Mouse (Mus musculus) embryonic facial prominence, embryonic 13.5 days (tissue): ENCODE results near the gene Trex2. TPM values are rescaled to one million over a fixed set of nuclear protein-coding genes. Genes with fewer than 3 reads are reported as not detected.
A peak's percentile ranks its signal among the peaks of the same experiment; 100 is the strongest.
"Not testable (repeated sequence)": the region's sequence is repeated elsewhere in the genome, so short reads cannot be mapped to it uniquely, and the experiment has no call there.

ENCODE experiments used
- ATAC-seq: fragments of 200-750 bp; cut with Nextera tagmentation; 2 replicates; pipeline ENCODE4 v1.8.0; 2017; ENCODE audit warnings: low read depth; ENCODE audit not compliant: insufficient number of reproducible peaks, insufficient read depth, low FRiP score, low TSS enrichment
- H3K27ac ChIP-seq: fragments of 300-500 bp; sonication (generic); 2 replicates; pipeline ENCODE4 v1.5.1; 2015; ENCODE audit warnings: moderate library complexity, mild to moderate bottlenecking, inconsistent platforms
- H3K27me3 ChIP-seq: fragments of 300-500 bp; sonication (generic); 2 replicates; pipeline ENCODE4 v1.6.1; 2015; ENCODE audit warnings: mild to moderate bottlenecking, inconsistent platforms
- H3K36me3 ChIP-seq: fragments of 300-500 bp; sonication (generic); 2 replicates; pipeline ENCODE4 v1.6.1; 2015; ENCODE audit warnings: mild to moderate bottlenecking, inconsistent platforms
- H3K4me1 ChIP-seq: fragments of 300-500 bp; sonication (generic); 2 replicates; pipeline ENCODE4 v1.6.1; 2015; ENCODE audit warnings: inconsistent platforms
- H3K4me2 ChIP-seq: fragments of 300-500 bp; sonication (generic); 2 replicates; pipeline ENCODE4 v1.6.1; 2015; ENCODE audit warnings: moderate library complexity, mild to moderate bottlenecking, inconsistent platforms
- H3K4me3 ChIP-seq: fragments of 300-500 bp; sonication (generic); 2 replicates; pipeline ENCODE4 v1.5.1; 2015; ENCODE audit warnings: mild to moderate bottlenecking, inconsistent platforms
- H3K9ac ChIP-seq: fragments of 300-500 bp; sonication (generic); 2 replicates; pipeline ENCODE4 v1.6.1; 2015; ENCODE audit warnings: mild to moderate bottlenecking, inconsistent platforms
- H3K9me3 ChIP-seq: fragments of 300-500 bp; sonication (generic); 2 replicates; pipeline ENCODE4 v1.6.1; 2016; ENCODE audit warnings: inconsistent platforms
- WGBS: fragments of 180-500 bp; shearing (Covaris S2); methylation state at CpG from one replicate; pipeline ENCODE4 v1.1.7; 2015; ENCODE audit warnings: mixed read lengths; 5-methylcytosine and 5-hydroxymethylcytosine counted together
- polyA plus RNA-seq: library from polyadenylated mRNA; unstranded; fragments of >200 nt; fragmentation: Nextera tagmentation; extraction: Ambion mirVana; gene quantifications from 2 replicates; pipeline ENCODE4 v1.2.1, GENCODE M21; 2015

Gene Trex2
- polyA plus RNA-seq, 1 experiment from 2014 or later, result 0.55 TPM

DNA sequence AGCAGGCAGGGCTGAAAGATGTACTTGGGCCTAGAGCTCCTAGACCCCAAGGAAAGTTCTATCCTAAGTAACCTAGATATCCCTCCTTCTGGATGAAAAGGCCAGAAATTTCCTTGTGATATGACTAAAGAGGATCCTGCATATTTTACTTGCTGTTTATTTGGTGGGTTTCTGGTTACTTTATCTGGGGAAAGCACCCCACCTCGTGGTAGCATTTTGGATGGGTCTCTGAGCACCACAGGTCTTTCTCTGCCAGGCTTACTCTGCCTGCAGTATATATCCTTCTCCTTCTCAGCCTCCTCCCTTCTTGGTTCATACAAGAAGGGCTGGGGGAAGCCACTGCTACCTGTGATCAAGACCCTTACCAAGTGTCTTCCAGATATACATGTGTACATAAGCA, 22.4 kb downstream of the Trex2 start:
- no peak overlapping the region for H3K9ac ChIP-seq
- no peak overlapping the region for H3K4me3 ChIP-seq
- H3K4me2 ChIP-seq, result no peak overlapping the region
- no peaks in the 10 kb centered on the region for H3K9me3 ChIP-seq
- no peak overlapping the region for H3K27ac ChIP-seq
- peaks cover 20% of the 10 kb centered on the region for H3K27me3 ChIP-seq
- WGBS, result 24% methylated on average over 1 of the region's 1 CpGs
- H3K4me1 ChIP-seq, result no peaks in the 10 kb centered on the region
- no peak for ATAC-seq
- H3K36me3 ChIP-seq, result no peaks in the 10 kb centered on the region

DNA sequence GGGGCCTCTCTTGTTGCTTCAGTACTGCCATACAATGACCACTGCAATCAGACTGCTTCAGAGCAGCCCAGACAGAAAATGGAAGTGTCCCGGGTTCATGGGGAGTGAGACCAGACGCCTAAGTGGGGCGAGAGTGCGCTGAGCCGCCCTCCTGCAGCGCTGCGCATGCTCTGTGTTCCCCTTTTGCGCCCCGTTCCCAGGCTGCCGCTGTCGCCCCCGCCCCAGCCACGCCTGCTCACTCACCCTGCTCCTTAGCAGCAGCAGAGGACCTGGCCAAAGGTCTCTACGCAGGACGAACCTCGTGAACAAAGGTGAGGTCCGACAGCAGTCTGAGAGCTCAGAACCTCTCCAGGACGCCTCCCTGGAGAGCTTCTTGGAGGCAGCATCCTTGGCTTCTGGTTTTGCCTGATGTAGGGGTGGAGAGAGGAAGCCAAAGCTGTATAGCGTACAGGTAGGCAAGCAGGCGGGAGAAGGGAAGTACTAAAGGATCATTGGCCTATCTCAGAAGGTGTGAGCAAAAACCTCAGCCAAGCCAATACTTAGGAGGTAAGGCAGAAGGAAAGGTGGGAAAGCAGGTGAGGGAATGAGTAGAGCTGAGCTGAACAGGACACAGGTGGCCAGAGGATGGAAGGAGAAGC, 24.1 kb downstream of the Trex2 start, which contains the start of gene Zfp92:
Zfp92 (plus strand) TSS at position 217 of the 638 bp plus-strand sequence.
- Histone ChIP-seq H3K4me1 (no peaks in the 10 kb centered on the region), H3K4me2 (peak within 1 kb of the TSS; percentile 62), H3K27me3 (peaks cover 22% of the 10 kb centered on the region), H3K27ac (no peak within 1 kb of the TSS), H3K36me3 (no peaks in the 10 kb centered on the region), H3K9ac (peak within 1 kb of the TSS; percentile 52; the same call in 1 of the 2 replicates), H3K4me3 (peak within 1 kb of the TSS; percentile 37), H3K9me3 (no peaks in the 10 kb centered on the region)
- WGBS, result 31% methylated on average over 20 of the region's 20 CpGs
- ATAC-seq, result no peak

DNA sequence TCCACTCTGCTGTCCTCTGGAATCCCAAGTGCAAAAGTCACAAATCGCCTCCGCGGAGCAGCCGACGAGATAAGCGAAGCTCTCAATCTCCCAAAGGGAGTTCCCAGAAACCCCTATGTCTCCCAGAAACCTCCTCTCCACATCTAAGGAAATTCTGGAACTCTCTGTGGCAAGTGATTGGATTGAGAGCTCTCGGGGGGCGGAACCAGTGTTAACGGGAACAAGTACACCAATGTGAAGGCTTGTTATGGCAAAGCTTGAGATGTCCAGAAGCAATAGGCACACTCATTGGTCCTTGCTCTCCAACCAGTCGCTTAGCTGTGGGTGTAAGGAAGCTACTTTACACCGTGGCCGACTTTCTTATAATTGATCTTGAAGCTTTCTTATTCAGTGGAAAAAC, 33.5 kb downstream of the Trex2 start:
- 91% methylated on average over 12 of the region's 12 CpGs for WGBS
- H3K36me3 ChIP-seq, result no peaks in the 10 kb centered on the region
- H3K27ac ChIP-seq, result no peak overlapping the region
- H3K9ac ChIP-seq, result no peak overlapping the region
- no peak overlapping the region for H3K4me3 ChIP-seq
- H3K4me2 ChIP-seq, result no peak overlapping the region
- ATAC-seq, result no peak
- peaks cover 7% of the 10 kb centered on the region for H3K27me3 ChIP-seq
- no peaks in the 10 kb centered on the region for H3K9me3 ChIP-seq
- H3K4me1 ChIP-seq, result no peaks in the 10 kb centered on the region

DNA sequence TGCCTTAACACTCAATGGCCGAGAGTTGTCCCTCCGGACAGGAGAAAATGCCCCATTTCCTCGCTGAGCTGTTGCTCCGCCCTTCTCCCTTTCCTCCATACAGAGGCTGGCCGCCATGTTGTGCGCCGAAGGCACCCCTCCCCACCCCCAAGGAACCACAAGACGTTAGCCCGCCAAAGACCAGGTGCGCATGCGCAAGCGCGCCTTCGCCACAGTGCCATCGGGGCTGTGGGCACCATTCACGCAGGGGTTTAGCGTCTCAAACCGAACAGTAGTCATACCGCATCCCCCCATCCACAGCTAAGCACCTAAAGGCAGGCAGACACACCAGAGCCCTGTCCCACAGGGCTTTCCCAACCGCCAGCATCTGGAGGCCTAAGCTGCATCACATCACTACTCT, 34.2 kb downstream of the Trex2 start:
- no peak for ATAC-seq
- Histone ChIP-seq H3K4me2 (no peak overlapping the region), H3K4me1 (no peaks in the 10 kb centered on the region), H3K27me3 (peaks cover 9% of the 10 kb centered on the region), H3K27ac (no peak overlapping the region), H3K9ac (no peak overlapping the region), H3K9me3 (no peaks in the 10 kb centered on the region), H3K4me3 (no peak overlapping the region), H3K36me3 (no peaks in the 10 kb centered on the region)
- 90% methylated on average over 20 of the region's 20 CpGs for WGBS

DNA sequence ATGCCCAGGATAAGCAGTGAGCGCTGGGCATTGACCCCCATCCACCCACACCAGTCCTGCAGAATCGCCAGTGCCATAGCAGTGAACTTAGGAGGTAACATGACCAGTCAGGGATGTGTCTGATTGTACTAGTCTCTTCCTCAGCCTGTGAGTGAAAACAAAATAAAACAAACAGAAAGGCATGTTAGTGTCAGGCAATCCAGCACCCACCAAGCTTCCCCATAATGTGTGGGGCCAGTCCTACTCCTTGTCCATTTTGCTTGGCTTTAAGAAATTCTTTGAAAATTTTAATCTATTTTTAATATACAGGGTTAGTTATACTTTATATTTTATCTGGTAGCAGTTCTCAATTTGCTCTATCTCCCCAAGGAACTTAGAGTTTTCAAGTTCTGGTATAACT, 36.5 kb downstream of the Trex2 start, which contains the start of gene Gm18336:
Gm18336 (minus strand) TSS at position 101 of the 400 bp plus-strand sequence.
- 63% methylated on average over 2 of the region's 2 CpGs for WGBS
- not testable (repeated sequence) for H3K36me3 ChIP-seq, ATAC-seq, H3K9ac ChIP-seq, H3K9me3 ChIP-seq, H3K27ac ChIP-seq, H3K4me2 ChIP-seq, H3K4me3 ChIP-seq, H3K4me1 ChIP-seq
- peaks cover 21% of the 10 kb centered on the region for H3K27me3 ChIP-seq

DNA sequence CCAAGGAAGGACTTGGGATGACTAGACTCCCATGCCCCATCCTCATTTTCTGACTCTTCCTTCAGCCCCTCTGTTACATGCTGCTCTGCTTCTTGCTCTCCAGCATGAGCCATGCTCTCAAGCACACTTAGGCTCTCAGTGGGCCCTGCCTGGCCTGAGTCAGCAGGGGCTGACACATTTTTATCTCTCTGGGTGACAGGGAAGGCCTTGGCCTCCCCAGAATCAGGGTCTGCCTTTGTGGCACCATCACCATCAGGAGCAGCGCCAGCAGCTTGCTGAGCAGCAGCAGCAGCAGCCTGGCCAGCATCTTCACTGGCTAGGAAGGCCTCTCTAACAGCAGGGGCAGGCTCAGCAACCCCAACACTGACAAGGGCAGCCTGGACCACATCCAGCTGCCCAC, 38.7 kb downstream of the Trex2 start:
- 86% methylated on average over 1 of the region's 1 CpGs for WGBS
- H3K36me3 ChIP-seq, result no peaks in the 10 kb centered on the region
- ATAC-seq, result no peak
- no peaks in the 10 kb centered on the region for H3K4me1 ChIP-seq
- no peak overlapping the region for H3K4me2 ChIP-seq
- peaks cover 31% of the 10 kb centered on the region for H3K27me3 ChIP-seq
- no peak overlapping the region for H3K4me3 ChIP-seq
- no peak overlapping the region for H3K27ac ChIP-seq
- H3K9me3 ChIP-seq, result no peaks in the 10 kb centered on the region
- H3K9ac ChIP-seq, result no peak overlapping the region

DNA sequence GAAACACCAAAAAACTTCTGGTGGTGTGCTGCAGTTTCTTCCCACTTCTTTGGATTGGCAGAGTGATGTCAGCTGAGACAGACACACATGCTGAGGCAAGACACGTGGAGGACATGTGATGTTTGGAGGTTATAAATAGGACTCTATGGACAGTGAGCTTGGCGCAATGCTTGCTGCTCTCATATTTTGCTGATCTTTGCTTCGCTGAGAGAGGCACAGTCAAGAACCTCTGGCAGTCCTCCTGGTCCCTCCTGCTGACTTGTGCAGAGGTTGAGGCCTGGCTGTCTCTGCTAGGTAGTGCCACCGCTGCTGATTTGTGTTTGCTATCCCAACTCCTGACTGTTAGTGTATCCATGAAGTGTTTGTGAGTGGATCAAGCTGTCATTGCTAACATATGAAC, 43.7 kb downstream of the Trex2 start:
- no peaks in the 10 kb centered on the region for H3K9me3 ChIP-seq
- H3K4me1 ChIP-seq, result no peaks in the 10 kb centered on the region
- no peak overlapping the region for H3K27ac ChIP-seq
- peaks cover 27% of the 10 kb centered on the region for H3K27me3 ChIP-seq
- WGBS, result 81% methylated on average over 4 of the region's 4 CpGs
- H3K4me2 ChIP-seq, result no peak overlapping the region
- no peak overlapping the region for H3K4me3 ChIP-seq
- H3K9ac ChIP-seq, result no peak overlapping the region
- ATAC-seq, result no peak
- no peaks in the 10 kb centered on the region for H3K36me3 ChIP-seq

DNA sequence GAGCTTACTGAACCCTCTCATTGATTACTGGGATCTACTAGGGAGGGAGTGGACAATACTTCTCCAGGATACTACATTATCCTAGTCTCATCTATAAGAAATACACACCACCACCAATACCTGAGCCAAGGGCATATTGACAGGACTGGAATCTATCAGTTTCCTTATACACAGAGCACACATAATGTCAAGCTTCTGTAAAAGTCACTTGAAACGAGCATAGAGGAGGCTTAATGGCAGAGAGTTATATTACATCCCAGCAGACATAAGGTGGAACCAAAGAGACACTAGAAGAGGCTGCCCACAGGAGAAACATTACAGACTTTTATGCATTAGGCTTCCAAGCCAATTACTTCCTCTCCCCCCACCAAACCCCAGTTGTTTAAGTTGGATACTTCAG, 50.2 kb downstream of the Trex2 start:
- 31% methylated on average over 1 of the region's 1 CpGs for WGBS
- no peaks in the 10 kb centered on the region for H3K4me1 ChIP-seq
- H3K27me3 ChIP-seq, result peaks cover 11% of the 10 kb centered on the region; the same call in 1 of the 2 replicates
- no peak overlapping the region for H3K27ac ChIP-seq
- no peak overlapping the region for H3K9ac ChIP-seq
- no peaks in the 10 kb centered on the region for H3K9me3 ChIP-seq
- no peak overlapping the region for H3K4me3 ChIP-seq
- H3K36me3 ChIP-seq, result no peaks in the 10 kb centered on the region
- ATAC-seq, result no peak
- no peak overlapping the region for H3K4me2 ChIP-seq

DNA sequence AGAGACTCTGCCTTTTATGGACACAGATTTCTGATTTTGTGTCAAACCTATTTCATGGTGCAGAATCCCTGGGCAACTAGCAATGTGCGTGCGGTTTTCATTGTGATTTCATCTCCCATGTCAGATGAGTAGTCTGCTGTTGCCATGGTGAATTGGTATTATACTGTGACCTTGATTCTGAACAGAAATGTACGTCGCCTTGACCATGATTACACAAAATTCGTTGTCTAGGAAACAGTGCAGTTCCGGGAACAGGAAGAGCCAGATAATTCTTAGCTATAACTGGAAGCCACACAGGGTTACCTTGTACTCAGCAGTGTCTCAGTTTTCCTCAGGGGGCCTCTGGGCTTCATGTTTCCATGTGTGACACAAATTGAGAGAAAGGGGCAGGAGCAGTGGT, 50.7 kb downstream of the Trex2 start:
- H3K9me3 ChIP-seq, result no peaks in the 10 kb centered on the region
- H3K4me2 ChIP-seq, result no peak overlapping the region
- no peak overlapping the region for H3K9ac ChIP-seq
- H3K4me3 ChIP-seq, result no peak overlapping the region
- H3K36me3 ChIP-seq, result no peaks in the 10 kb centered on the region
- no peaks in the 10 kb centered on the region for H3K4me1 ChIP-seq
- 57% methylated on average over 6 of the region's 6 CpGs for WGBS
- no peak overlapping the region for H3K27ac ChIP-seq
- ATAC-seq, result no peak
- H3K27me3 ChIP-seq, result peaks cover 11% of the 10 kb centered on the region; the same call in 1 of the 2 replicates

Other genes with a start within 250 kb of the Trex2 start
- gene Xlr3b, start 243.1 kb downstream of the Trex2 start, polyA plus RNA-seq, result 10.7 and 11.3 TPM in 2 replicates
- 0.52 and 0.70 TPM in 2 replicates for gene Xlr4b, start 221.0 kb downstream of the Trex2 start, polyA plus RNA-seq
- gene F8a, start 207.1 kb downstream of the Trex2 start, polyA plus RNA-seq, result 8.8 and 9.3 TPM in 2 replicates
- 0.85 TPM in 1 of 2 replicates, not detected in the other for gene Xlr4c, start 192.2 kb downstream of the Trex2 start, polyA plus RNA-seq
- 0.15 TPM in 1 of 2 replicates, not detected in the other for gene Xlr3c, start 170.0 kb downstream of the Trex2 start, polyA plus RNA-seq
- gene Xlr5a, start 142.4 kb downstream of the Trex2 start, polyA plus RNA-seq, result not detected in 2 replicates
- not detected in 2 replicates for gene Xlr5c, start 142.4 kb downstream of the Trex2 start, polyA plus RNA-seq
- not detected in 2 replicates for gene Gm45015, start 98.5 kb downstream of the Trex2 start, polyA plus RNA-seq
- 14.7 and 18.0 TPM in 2 replicates for gene Zfp275, start 92.7 kb downstream of the Trex2 start, polyA plus RNA-seq
- gene Gm18336, start 36.6 kb downstream of the Trex2 start, polyA plus RNA-seq, result not detected in 2 replicates
- 0.21 and 0.30 TPM in 2 replicates for gene Zfp92, start 24.2 kb downstream of the Trex2 start, polyA plus RNA-seq
- gene Haus7, start 23.7 kb upstream of the Trex2 start, polyA plus RNA-seq, result 83.0 and 96.2 TPM in 2 replicates
- 121 and 154 TPM in 2 replicates for gene Bgn, start 48.3 kb upstream of the Trex2 start, polyA plus RNA-seq
- gene Atp2b3, start 67.7 kb upstream of the Trex2 start, polyA plus RNA-seq, result 0.24 and 0.28 TPM in 2 replicates
- 13.3 and 17.4 TPM in 2 replicates for gene Dusp9, start 204.1 kb upstream of the Trex2 start, polyA plus RNA-seq
- gene Pnck, start 224.8 kb upstream of the Trex2 start, polyA plus RNA-seq, result 15.6 and 18.8 TPM in 2 replicates
- gene Slc6a8, start 237.8 kb upstream of the Trex2 start, polyA plus RNA-seq, result 9.7 and 10.1 TPM in 2 replicates